14 mouse cellular contexts compared by ENCODE assay signal in the genomic region with DNA sequence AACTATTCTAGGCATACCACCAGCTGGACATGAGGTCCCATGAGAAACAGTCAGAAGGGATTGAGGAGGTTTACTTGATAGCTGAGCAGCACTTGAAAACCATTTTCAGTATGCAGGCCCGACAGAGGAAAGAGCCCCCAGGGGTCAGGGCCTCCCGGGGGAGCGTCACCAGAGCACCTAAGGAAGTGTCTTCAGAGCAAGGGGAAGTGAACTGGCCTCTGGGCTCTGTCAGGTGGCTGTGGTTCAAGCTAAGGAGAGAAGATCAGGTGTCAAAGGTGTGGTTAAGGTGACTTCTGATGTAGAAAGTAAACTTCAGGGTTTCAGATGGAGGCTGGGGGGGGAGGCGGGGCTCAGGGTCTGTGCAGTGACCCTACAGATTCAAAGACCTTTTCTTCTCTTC. TPM values are rescaled to one million over a fixed set of nuclear protein-coding genes. Genes with fewer than 3 reads are reported as not detected.
DNase-seq lines count a peak whose midpoint lies in the region; ATAC-seq lines count a peak whose summit lies in the region.
"Had no signal": no experiment of that assay in that cellular context is flagged by ENCODE, and none has a peak within 500 bp of the region (broad histone marks: within the 10 kb centered on the region; RNA-seq: fewer than 3 reads in every experiment).

No protein-coding gene starts in this region.

- ATAC-seq in CD4-positive, CD25-positive, alpha-beta regulatory T cell, adult 4 months: peak; percentile 34
- peak; percentile 35 for ATAC-seq in megakaryocyte progenitor cell, adult 5-6 weeks (replicated peaks; ENCODE audit: poor library complexity)
- no peak for ATAC-seq in activated CD4-positive, CD25-positive, alpha-beta regulatory T cell, adult 4 months
- ATAC-seq: intestine, embryonic 15.5 days; lung, postnatal 0 days had no signal

- no peaks in the 10 kb centered on the region for H3K36me3 ChIP-seq in splenic B cell, adult 2 months (ENCODE audit: control insufficient read depth, insufficient read depth, low read length, poor library complexity, severe bottlenecking)
- H3K36me3 ChIP-seq: embryonic facial prominence, embryonic 13.5 days; intestine, embryonic 15.5 days; limb, embryonic 12.5 days had no signal

- DNase-seq in A20 (ENCODE audit: low read depth, low spot score): peak; percentile 80
- peak; percentile 86 for DNase-seq in splenic B cell, adult 2 months (ENCODE audit: low read depth, low spot score)
- DNase-seq in gastrocnemius, postnatal 14 days: no peak
- no peak for DNase-seq in left cerebral cortex, postnatal 4 days
- no peak for DNase-seq in right cerebral cortex, postnatal 10 days (ENCODE audit: low spot score in 2 of 2)
- DNase-seq: adrenal gland, postnatal 36 days; cerebellum, adult 2 months had no signal

- intact Hi-C loops in gastrocnemius, postnatal 14 days (cut with DNase I; ENCODE audit: low total_unique reads): loop anchor here (10.0 kb wide), 1 partner anchor 613 kb away; no protein-coding TSS in a partner anchor
- intact Hi-C loops in left cerebral cortex, postnatal 4 days (cut with DNase I): no loop called here

- H3K27me3 ChIP-seq in splenic B cell, adult 2 months (ENCODE audit: control insufficient read depth, insufficient read depth, low read length, poor library complexity, severe bottlenecking): no peaks in the 10 kb centered on the region
- H3K27me3 ChIP-seq: embryonic facial prominence, embryonic 13.5 days; intestine, embryonic 15.5 days had no signal

RNA-seq across cellular contexts. Expression of a gene that starts 57.3 kb away (rescaled TPM):
- polyA plus RNA-seq in CD4-positive, CD25-positive, alpha-beta regulatory T cell, adult 4 months (2017; shearing (Covaris generic)): 10 to 100 TPM; 49.7 to 91.7 TPM
- total RNA-seq in megakaryocyte progenitor cell, adult 5-6 weeks (2015): 3.4 and 3.5 TPM in 2 replicates
- total RNA-seq in megakaryocyte progenitor cell, adult 5-6 weeks (2017): 2.9 and 4.1 TPM in 2 replicates
- 100 to 1,000 TPM in 1 of 2 experiments, 10 to 100 TPM in 1; 73.9 to 107 TPM for polyA plus RNA-seq in activated CD4-positive, CD25-positive, alpha-beta regulatory T cell, adult 4 months (2017; shearing (Covaris generic))
- total RNA-seq in gastrocnemius, postnatal 14 days (2021): 10 to 100 TPM; 30.2 to 51.0 TPM
- total RNA-seq in left cerebral cortex, postnatal 4 days (2021): 10 to 100 TPM; 33.1 to 35.4 TPM

Comparison
In these comparisons a context has a peak if more than half of its experiments do, and no peak if none do; other contexts are left out.
1. DNase-seq: peak in A20 (single experiment) and splenic B cell, adult 2 months (single experiment); none in gastrocnemius, postnatal 14 days (single experiment), left cerebral cortex, postnatal 4 days (single experiment) and right cerebral cortex, postnatal 10 days (0 of 2).
2. RNA of a gene that starts 57.3 kb away (total RNA-seq): 30.2 to 51.0 TPM in gastrocnemius, postnatal 14 days and 33.1 to 35.4 TPM in left cerebral cortex, postnatal 4 days; 2.9 to 4.1 TPM in megakaryocyte progenitor cell, adult 5-6 weeks; every median in the first group is over 4 times any median in the second.